Mouse (Mus musculus) stomach, embryonic 14.5 days (tissue): ENCODE data around the gene Tgfa. TPM values are rescaled to one million over a fixed set of nuclear protein-coding genes. Genes with fewer than 3 reads are reported as not detected.

ENCODE experiments used
- ATAC-seq: fragments of 200-750 bp; cut with Nextera tagmentation; 2 replicates; pipeline ENCODE4 v1.8.0; 2017; ENCODE audit warnings: low read depth, moderate TSS enrichment; ENCODE audit not compliant: insufficient number of reproducible peaks, insufficient read depth, low FRiP score
- H3K27ac ChIP-seq: fragments of 300-500 bp; sonication (generic); 2 replicates; pipeline ENCODE4 v1.5.1; 2014; ENCODE audit warnings: mild to moderate bottlenecking, low read length, moderate library complexity, mixed read lengths
- H3K27me3 ChIP-seq: fragments of 300-500 bp; sonication (generic); 2 replicates; pipeline ENCODE4 v1.6.1; 2014; ENCODE audit warnings: low read length, control low read depth, mixed read lengths; ENCODE audit not compliant: control insufficient read depth, insufficient read depth
- H3K36me3 ChIP-seq: fragments of 300-500 bp; sonication (generic); 2 replicates; pipeline ENCODE4 v1.6.1; 2014; ENCODE audit warnings: mild to moderate bottlenecking, control low read depth, low read length, moderate library complexity, mixed read lengths; ENCODE audit not compliant: control insufficient read depth, insufficient read depth
- H3K4me1 ChIP-seq: fragments of 300-500 bp; sonication (generic); 2 replicates; pipeline ENCODE4 v1.6.1; 2014; ENCODE audit warnings: low read length, control low read depth, mixed read lengths; ENCODE audit not compliant: control insufficient read depth, insufficient read depth
- H3K4me2 ChIP-seq: fragments of 300-500 bp; sonication (generic); replicated peaks from 2 replicates; pipeline ENCODE4 v1.6.1; 2014; ENCODE audit warnings: low read depth, low read length, control low read depth
- H3K4me3 ChIP-seq: fragments of 300-500 bp; sonication (generic); 2 replicates; pipeline ENCODE4 v1.5.1; 2014; ENCODE audit warnings: low read depth, low read length, control low read depth
- H3K9ac ChIP-seq: fragments of 300-500 bp; sonication (generic); replicated peaks from 2 replicates; pipeline ENCODE4 v1.6.1; 2014; ENCODE audit warnings: low read depth, mild to moderate bottlenecking, control low read depth, low read length, moderate library complexity, mixed read lengths
- H3K9me3 ChIP-seq: fragments of 300-500 bp; sonication (generic); 2 replicates; pipeline ENCODE4 v1.6.1; 2016; ENCODE audit warnings: low read depth, low read length, control low read depth; ENCODE audit not compliant: control insufficient read depth
- WGBS: fragments of 180-500 bp; shearing (Covaris S2); extraction: QIAGEN DNeasy Blood & Tissue Kit; methylation state at CpG from one replicate; pipeline ENCODE4 v1.1.7; 2014; 5-methylcytosine and 5-hydroxymethylcytosine counted together
- polyA plus RNA-seq: library from polyadenylated mRNA; unstranded; fragments of >200 nt; fragmentation: Nextera tagmentation; extraction: Ambion mirVana; gene quantifications from 2 replicates; pipeline ENCODE4 v1.2.1, GENCODE M21; 2014

The Tgfa gene
- polyA plus RNA-seq, 1 experiment from 2014 or later = 4.7 TPM

- H3K27ac ChIP-seq = no peak overlapping the region
- no peaks in the 10 kb centered on the region for H3K36me3 ChIP-seq
- H3K4me3 ChIP-seq = peak overlapping the region; percentile 56
- H3K9ac ChIP-seq = peak overlapping the region; percentile 49; the same call in 1 of the 2 replicates
- H3K9me3 ChIP-seq = no peaks in the 10 kb centered on the region
- H3K27me3 ChIP-seq = no peaks in the 10 kb centered on the region
- WGBS = 6% methylated on average over 14 of the region's 14 CpGs
- ATAC-seq = no peak
- peak overlapping the region; percentile 92 for H3K4me2 ChIP-seq
- H3K4me1 ChIP-seq = peaks cover 7% of the 10 kb centered on the region; the same call in 1 of the 2 replicates
Measured at GRCm38 (mm10) chr6:86196034-86196433, 1.0 kb downstream of the Tgfa start.

DNA sequence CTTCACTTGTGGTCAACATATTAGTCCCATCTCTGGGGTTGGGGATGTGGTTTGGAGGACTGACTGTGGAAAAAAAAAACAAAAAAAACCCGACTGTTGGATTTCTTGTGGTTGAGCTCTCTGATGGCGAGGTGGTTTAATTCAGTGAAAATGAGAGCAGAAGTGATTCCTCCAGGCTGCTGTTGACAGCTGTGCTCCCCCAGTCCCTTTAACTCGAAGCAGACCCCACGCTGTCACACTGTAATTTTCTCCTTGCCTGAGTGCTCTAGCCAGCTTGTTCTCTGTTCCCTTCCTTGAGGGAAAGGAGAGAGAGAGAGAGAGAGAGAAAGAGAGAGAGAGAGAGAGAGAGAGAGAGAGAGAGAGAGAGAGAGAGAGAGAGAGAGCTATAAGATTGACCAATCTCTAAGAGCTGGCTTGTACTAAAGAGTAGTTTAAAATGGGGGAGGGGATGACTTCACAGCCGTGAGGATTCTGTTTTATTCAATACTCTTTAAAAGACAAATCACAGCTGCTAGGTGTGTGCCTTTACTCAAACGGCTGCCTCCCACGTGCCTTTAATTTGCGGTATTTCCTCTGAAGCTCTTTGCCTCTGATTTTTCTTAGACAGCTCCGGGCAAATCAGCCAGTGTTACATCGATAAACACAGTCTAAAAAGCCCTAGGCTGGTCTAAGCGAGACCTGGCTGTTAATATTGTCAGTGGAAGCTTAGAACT is 2.3 kb downstream of the Tgfa start:
- Histone ChIP-seq H3K27ac (no peak overlapping the region), H3K4me1 (peaks cover 7% of the 10 kb centered on the region; the same call in 1 of the 2 replicates), H3K36me3 (no peaks in the 10 kb centered on the region), H3K9ac (no peak overlapping the region), H3K4me2 (peak overlapping the region; percentile 92; the same call in 1 of the 2 replicates), H3K4me3 (no peak overlapping the region), H3K27me3 (no peaks in the 10 kb centered on the region), H3K9me3 (no peaks in the 10 kb centered on the region)
- 12% methylated on average over 11 of the region's 11 CpGs for WGBS
- ATAC-seq = no peak

GRCm38 (mm10) chr6:86200934-86201333 is 5.9 kb downstream of the Tgfa start:
- no peaks in the 10 kb centered on the region for H3K27me3 ChIP-seq
- H3K27ac ChIP-seq = no peak overlapping the region
- H3K9ac ChIP-seq = no peak overlapping the region
- no peak overlapping the region for H3K4me3 ChIP-seq
- H3K4me2 ChIP-seq = no peak overlapping the region
- H3K9me3 ChIP-seq = no peaks in the 10 kb centered on the region
- peaks cover 7% of the 10 kb centered on the region; the same call in 1 of the 2 replicates for H3K4me1 ChIP-seq
- ATAC-seq = no peak
- 76% methylated on average over 5 of the region's 5 CpGs for WGBS
- H3K36me3 ChIP-seq = no peaks in the 10 kb centered on the region

GRCm38 (mm10) chr6:86203101-86203500 is 8.1 kb downstream of the Tgfa start:
- H3K36me3 ChIP-seq = no peaks in the 10 kb centered on the region
- H3K9me3 ChIP-seq = no peaks in the 10 kb centered on the region
- H3K4me1 ChIP-seq = no peaks in the 10 kb centered on the region
- no peak overlapping the region for H3K27ac ChIP-seq
- WGBS = 77% methylated on average over 7 of the region's 7 CpGs
- ATAC-seq = no peak
- H3K4me2 ChIP-seq = no peak overlapping the region
- no peaks in the 10 kb centered on the region for H3K27me3 ChIP-seq
- H3K9ac ChIP-seq = no peak overlapping the region
- H3K4me3 ChIP-seq = no peak overlapping the region

GRCm38 (mm10) chr6:86206014-86206413 is 11.0 kb downstream of the Tgfa start:
- Histone ChIP-seq H3K9me3 (no peaks in the 10 kb centered on the region), H3K27me3 (no peaks in the 10 kb centered on the region), H3K27ac (no peak overlapping the region), H3K4me1 (no peaks in the 10 kb centered on the region), H3K9ac (no peak overlapping the region), H3K36me3 (no peaks in the 10 kb centered on the region), H3K4me3 (no peak overlapping the region), H3K4me2 (no peak overlapping the region)
- WGBS = 79% methylated on average over 6 of the region's 6 CpGs
- no peak for ATAC-seq

DNA sequence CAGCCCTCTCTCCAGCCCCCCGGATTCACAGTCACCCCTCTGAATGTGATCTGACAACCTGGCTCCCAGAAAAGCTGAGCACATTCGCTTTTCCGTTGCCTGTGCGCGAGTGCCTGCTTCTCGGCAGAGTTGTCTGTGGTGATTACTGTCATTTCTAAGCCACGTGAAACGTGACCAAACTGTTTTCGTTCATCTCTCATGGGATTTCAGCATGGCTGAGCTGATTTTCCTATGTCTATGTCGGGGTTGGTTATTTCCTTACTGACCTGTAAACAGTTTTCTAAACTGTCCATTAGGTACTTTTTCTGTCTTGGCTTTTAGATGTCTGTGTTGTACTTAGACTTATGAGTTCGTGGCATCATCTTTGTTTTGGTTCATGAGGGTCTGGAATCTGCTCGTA is 12.0 kb downstream of the Tgfa start:
- Histone ChIP-seq H3K4me2 (no peak overlapping the region), H3K4me3 (no peak overlapping the region), H3K27me3 (no peaks in the 10 kb centered on the region), H3K9ac (no peak overlapping the region), H3K36me3 (no peaks in the 10 kb centered on the region), H3K4me1 (no peaks in the 10 kb centered on the region), H3K27ac (no peak overlapping the region), H3K9me3 (no peaks in the 10 kb centered on the region)
- WGBS = 79% methylated on average over 12 of the region's 12 CpGs
- ATAC-seq = no peak

DNA sequence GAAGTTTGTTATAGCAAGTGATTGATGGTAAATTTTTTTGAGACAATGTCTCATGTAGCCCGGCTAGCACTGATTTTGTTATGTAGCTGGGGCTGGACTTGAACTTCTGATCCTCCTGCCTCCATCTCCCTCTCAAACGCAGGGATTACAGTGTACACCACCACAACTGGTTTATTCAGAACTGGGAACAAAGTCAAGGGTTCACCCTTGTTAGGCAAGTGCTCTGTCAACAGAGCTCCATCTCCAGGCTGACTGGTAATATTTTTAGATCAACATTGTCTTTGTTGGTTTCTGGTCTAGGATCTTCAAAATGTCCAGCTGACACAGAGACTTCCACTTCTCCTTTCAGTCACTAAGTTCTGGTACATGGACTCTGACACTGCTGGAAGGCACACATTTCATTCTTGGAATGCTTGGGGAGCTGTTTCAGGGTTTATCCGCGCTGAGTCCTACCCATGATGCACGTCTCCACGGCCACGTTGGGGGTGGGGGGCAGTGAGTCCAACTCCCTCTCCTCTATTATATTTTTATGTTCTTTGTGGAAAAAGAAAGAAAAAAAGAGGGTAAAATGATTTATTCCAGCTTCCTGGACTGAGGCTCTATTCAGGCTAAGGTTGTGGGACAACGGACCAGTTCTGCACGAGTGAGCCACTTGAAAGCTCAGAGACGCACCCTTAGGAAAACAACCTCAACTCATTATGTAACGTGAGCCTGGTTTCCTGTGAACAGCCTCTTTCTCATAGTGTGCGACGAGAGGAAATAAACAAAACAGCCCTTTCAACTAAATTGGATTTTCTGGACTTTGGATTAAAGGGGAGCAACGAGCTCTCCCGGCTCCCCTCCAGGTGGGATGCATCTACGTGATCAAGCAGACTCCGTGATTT is 14.4 kb downstream of the Tgfa start:
- 34% methylated on average over 17 of the region's 17 CpGs for WGBS
- Histone ChIP-seq H3K27ac (no peak overlapping the region), H3K4me1 (no peaks in the 10 kb centered on the region), H3K4me2 (no peak overlapping the region), H3K36me3 (no peaks in the 10 kb centered on the region), H3K9me3 (no peaks in the 10 kb centered on the region), H3K27me3 (no peaks in the 10 kb centered on the region), H3K4me3 (no peak overlapping the region), H3K9ac (no peak overlapping the region)
- no peak for ATAC-seq

- Histone ChIP-seq H3K27me3 (no peaks in the 10 kb centered on the region), H3K27ac (no peak overlapping the region), H3K9ac (no peak overlapping the region), H3K36me3 (no peaks in the 10 kb centered on the region), H3K9me3 (no peaks in the 10 kb centered on the region), H3K4me2 (no peak overlapping the region), H3K4me3 (no peak overlapping the region), H3K4me1 (no peaks in the 10 kb centered on the region)
- 41% methylated on average over 6 of the region's 6 CpGs for WGBS
- ATAC-seq = no peak
Measured at GRCm38 (mm10) chr6:86210017-86210408, 15.0 kb downstream of the Tgfa start.
